Mouse (Mus musculus): ENCODE results near the gene 1700020D05Rik. TPM values are rescaled to one million over a fixed set of nuclear protein-coding genes. Genes with fewer than 3 reads are reported as not detected.
A peak's percentile ranks its signal among the peaks of the same experiment; 100 is the strongest.
"Not testable (repeated sequence)": the region's sequence is repeated elsewhere in the genome, so short reads cannot be mapped to it uniquely, and the experiment has no call there.

Gene 1700020D05Rik
- polyA plus RNA-seq, 1 experiment from 2014 or later: not detected

DNA sequence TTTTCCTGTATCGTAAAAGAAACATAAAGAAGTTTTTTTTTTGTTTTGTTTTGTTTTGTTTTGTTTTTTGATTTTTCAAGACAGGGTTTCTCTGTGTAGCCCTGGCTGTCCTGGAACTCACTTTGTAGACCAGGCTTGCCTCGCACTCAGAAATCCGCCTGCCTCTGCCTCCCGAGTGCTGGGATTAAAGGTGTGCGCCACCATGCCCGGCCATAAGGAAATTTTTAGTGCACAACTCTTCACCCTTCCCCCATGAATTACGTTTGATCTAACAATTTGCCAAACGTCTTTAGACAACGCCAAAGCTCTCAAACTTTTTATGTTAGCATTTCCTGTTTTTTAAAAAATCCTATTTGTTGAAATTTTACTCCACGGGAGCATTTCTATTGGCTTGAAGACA, 13.9 kb downstream of the 1700020D05Rik start:
- DNase-seq (ENCODE audit: low spot score); H3K9ac ChIP-seq (ENCODE audit: low read length); ATAC-seq; H3K9me3 ChIP-seq (replicated peaks; ENCODE audit: control insufficient read depth, low read length); H3K27me3 ChIP-seq (replicated peaks; ENCODE audit: control insufficient read depth, insufficient read depth, low read length): not testable (repeated sequence)
- Histone ChIP-seq H3K4me2 (ENCODE audit: low read length) (peak overlapping the region; percentile 80), H3K4me3 (ENCODE audit: low read depth, low read length) (peak overlapping the region; percentile 100), H3K36me3 (ENCODE audit: control insufficient read depth, insufficient read depth, low read length) (peaks cover 45% of the 10 kb centered on the region), H3K27ac (ENCODE audit: low read depth, low read length) (peak overlapping the region; percentile 99; the same call in 1 of the 2 replicates), H3K4me1 (ENCODE audit: control insufficient read depth, insufficient read depth, low read length) (peaks cover 14% of the 10 kb centered on the region)
- WGBS: 52% methylated on average over 10 of the region's 10 CpGs

DNA sequence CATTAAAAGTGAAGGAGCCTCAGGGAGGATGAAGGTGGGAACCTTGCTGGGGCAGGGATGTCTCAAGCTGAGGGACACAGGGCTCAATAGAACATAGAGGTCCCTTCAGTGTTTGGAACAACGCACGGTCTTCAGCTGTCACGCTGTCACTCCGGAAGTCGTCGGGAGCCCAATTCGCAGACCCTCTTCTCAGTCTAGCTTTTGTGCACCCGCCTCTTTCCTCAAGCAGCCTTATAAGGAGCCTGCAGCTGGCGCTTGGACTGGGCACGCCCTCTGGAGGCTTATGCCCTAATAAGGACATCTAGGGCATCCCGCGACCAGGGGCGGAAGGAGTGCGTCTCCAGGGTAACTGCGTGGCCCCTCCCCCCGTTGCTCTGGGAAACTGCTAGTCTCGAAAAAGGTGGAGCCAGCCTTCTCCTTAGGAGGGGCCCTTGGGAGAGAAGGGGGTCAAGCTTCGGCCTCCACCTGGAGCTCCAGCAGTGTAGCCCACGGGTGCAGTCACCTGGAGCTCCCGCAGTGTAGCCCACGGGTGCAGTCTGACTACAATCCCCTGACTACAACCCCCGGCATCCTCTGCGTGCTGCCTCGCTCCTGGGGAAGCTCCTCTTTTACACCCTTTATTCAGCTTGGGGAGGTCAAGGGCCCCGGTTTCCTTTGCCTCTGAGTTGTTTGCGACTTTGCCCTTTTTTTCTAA, 14.6 kb downstream of the 1700020D05Rik start:
- Histone ChIP-seq H3K36me3 (ENCODE audit: control insufficient read depth, insufficient read depth, low read length) (peaks cover 45% of the 10 kb centered on the region), H3K9ac (ENCODE audit: low read length) (peak overlapping the region; percentile 70), H3K4me3 (ENCODE audit: low read depth, low read length) (peak overlapping the region; percentile 49), H3K27ac (ENCODE audit: low read depth, low read length) (peak overlapping the region; percentile 97), H3K9me3 (replicated peaks; ENCODE audit: control insufficient read depth, low read length) (no peaks in the 10 kb centered on the region), H3K4me1 (ENCODE audit: control insufficient read depth, insufficient read depth, low read length) (peaks cover 14% of the 10 kb centered on the region), H3K27me3 (replicated peaks; ENCODE audit: control insufficient read depth, insufficient read depth, low read length) (no peaks in the 10 kb centered on the region), H3K4me2 (ENCODE audit: low read length) (peak overlapping the region; percentile 80)
- WGBS: under 1% methylated on average over 26 of the region's 26 CpGs
- ATAC-seq (peak; percentile 75), DNase-seq (ENCODE audit: low spot score) (peak; percentile 97)

DNA sequence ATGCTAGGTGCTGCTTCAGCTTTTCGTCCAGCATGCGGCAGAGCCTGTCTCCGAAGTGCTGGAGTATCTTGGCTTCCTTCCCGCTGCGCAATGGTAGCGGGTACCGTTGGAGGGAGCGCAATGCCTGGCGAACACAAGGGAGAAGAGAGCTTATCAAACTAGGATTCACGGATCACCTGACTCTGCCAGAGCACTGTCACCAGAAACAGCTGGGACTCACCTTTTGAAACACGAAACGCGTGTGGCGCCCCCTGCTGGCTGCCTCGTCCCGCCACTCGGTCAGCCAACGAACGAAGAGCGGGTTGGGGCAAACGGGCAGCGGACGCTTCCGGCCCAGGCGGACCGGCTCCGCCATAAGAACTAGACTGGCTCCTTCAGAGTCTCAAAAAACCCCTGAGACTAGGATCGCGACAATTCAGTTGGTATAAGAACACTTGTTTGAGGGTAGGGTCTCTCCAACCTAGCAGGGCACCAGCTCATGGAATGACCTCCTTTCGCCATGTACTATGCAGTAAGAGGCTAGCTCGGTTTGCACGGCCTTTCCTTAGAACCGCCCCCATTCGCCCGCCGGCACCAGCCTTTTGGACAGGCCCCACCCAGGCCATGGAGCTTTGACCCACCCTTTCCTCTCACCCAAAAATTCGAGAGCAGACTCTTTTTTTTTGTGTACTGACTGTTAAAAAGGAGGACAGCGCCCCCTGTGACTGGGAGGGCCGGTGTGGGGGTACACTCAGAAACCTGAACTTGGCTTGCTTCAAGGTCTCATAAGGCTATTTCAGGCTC, 15.6 kb downstream of the 1700020D05Rik start, which contains the start of gene Mus81:
TSS of gene Mus81 (minus strand) at position 635 of the 783 bp plus-strand sequence.
- H3K4me1 ChIP-seq (ENCODE audit: control insufficient read depth, insufficient read depth, low read length): peaks cover 14% of the 10 kb centered on the region
- peak within 1 kb of the TSS; percentile 80 for H3K4me2 ChIP-seq (ENCODE audit: low read length)
- under 1% methylated on average over 39 of the region's 39 CpGs for WGBS
- H3K27me3 ChIP-seq (replicated peaks; ENCODE audit: control insufficient read depth, insufficient read depth, low read length): no peaks in the 10 kb centered on the region
- ATAC-seq: peak; percentile 55
- peak; percentile 96 for DNase-seq (ENCODE audit: low spot score)
- H3K9me3 ChIP-seq (replicated peaks; ENCODE audit: control insufficient read depth, low read length): no peaks in the 10 kb centered on the region
- H3K36me3 ChIP-seq (ENCODE audit: control insufficient read depth, insufficient read depth, low read length): peaks cover 45% of the 10 kb centered on the region
- peak within 1 kb of the TSS; percentile 49 for H3K4me3 ChIP-seq (ENCODE audit: low read depth, low read length)
- peak within 1 kb of the TSS; percentile 70 for H3K9ac ChIP-seq (ENCODE audit: low read length)
- peak within 1 kb of the TSS; percentile 97 for H3K27ac ChIP-seq (ENCODE audit: low read depth, low read length)

DNA sequence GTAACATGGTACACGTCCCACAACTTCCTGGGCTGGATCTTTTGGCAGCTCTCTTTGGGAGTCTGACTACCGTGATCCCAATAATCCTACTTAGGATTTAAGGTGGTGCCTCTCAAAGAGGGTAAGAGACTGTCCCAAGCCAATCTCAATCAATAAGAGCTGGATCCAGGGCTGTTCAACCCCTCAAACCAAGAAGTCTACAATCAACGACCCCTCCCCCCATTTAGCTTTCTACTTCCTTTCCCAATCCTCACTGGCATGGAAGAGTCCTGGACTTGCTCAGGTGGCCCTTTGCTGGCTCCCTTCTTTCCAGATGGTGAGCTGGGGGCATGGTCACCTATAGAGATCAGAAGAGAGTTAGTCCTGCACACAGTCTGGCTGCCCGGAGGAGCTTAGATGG, 16.8 kb downstream of the 1700020D05Rik start:
- no peaks in the 10 kb centered on the region for H3K27me3 ChIP-seq (replicated peaks; ENCODE audit: control insufficient read depth, insufficient read depth, low read length)
- WGBS: 97% methylated on average over 4 of the region's 4 CpGs
- H3K4me3 ChIP-seq (ENCODE audit: low read depth, low read length): no peak overlapping the region
- no peak for ATAC-seq
- H3K4me2 ChIP-seq (ENCODE audit: low read length): no peak overlapping the region
- no peak for DNase-seq (ENCODE audit: low spot score)
- no peaks in the 10 kb centered on the region for H3K9me3 ChIP-seq (replicated peaks; ENCODE audit: control insufficient read depth, low read length)
- peaks cover 47% of the 10 kb centered on the region for H3K36me3 ChIP-seq (ENCODE audit: control insufficient read depth, insufficient read depth, low read length)
- no peak overlapping the region for H3K27ac ChIP-seq (ENCODE audit: low read depth, low read length)
- peaks cover 7% of the 10 kb centered on the region for H3K4me1 ChIP-seq (ENCODE audit: control insufficient read depth, insufficient read depth, low read length)
- no peak overlapping the region for H3K9ac ChIP-seq (ENCODE audit: low read length)

DNA sequence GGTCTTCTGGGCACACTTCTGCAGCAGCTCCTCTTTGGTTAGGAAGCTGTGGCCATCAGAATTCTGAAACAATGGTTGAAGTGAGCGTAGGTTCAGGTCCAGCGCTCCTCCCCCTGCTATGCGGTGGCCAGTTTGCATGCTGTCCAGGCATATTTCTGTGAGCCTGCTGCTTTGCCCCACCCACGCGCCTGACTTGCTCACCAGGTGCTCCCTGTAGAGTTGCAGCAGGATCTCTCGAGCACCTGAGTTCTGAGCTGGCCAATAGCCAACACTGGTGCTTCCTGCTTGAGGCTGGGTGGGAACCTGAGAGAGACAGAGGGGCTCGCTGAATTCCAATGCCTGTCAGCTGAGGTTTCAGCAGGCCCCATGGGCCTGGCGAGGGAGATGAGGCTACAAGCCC, 17.3 kb downstream of the 1700020D05Rik start:
- Histone ChIP-seq H3K4me2 (ENCODE audit: low read length) (no peak overlapping the region), H3K4me3 (ENCODE audit: low read depth, low read length) (no peak overlapping the region), H3K4me1 (ENCODE audit: control insufficient read depth, insufficient read depth, low read length) (peaks cover 6% of the 10 kb centered on the region), H3K27ac (ENCODE audit: low read depth, low read length) (no peak overlapping the region), H3K27me3 (replicated peaks; ENCODE audit: control insufficient read depth, insufficient read depth, low read length) (no peaks in the 10 kb centered on the region), H3K9me3 (replicated peaks; ENCODE audit: control insufficient read depth, low read length) (no peaks in the 10 kb centered on the region), H3K9ac (ENCODE audit: low read length) (no peak overlapping the region), H3K36me3 (ENCODE audit: control insufficient read depth, insufficient read depth, low read length) (peaks cover 52% of the 10 kb centered on the region)
- DNase-seq (ENCODE audit: low spot score) (no peak), ATAC-seq (no peak)
- 84% methylated on average over 8 of the region's 8 CpGs for WGBS

DNA sequence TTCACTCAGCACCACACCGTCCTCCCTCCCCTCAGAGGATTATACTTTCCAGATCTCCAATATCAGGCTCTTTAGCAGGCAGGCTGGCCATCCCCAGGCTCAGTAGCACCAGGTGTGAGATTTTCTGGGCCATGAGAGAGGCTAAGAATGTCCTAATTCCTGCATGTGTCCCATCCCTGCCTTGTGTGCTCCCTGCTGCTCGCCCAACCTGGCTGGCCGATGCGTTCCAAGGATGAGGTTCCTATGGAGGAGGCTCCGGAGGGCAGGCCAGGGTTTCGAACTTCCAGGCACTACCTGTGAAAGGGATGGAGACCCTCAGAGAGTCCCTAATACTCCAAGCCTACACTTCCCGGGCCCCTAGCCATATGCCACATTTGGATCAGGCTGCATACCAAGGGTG, 17.8 kb downstream of the 1700020D05Rik start:
- ATAC-seq (no peak), DNase-seq (ENCODE audit: low spot score) (no peak)
- Histone ChIP-seq H3K4me2 (ENCODE audit: low read length) (no peak overlapping the region), H3K4me1 (ENCODE audit: control insufficient read depth, insufficient read depth, low read length) (peaks cover 6% of the 10 kb centered on the region), H3K27ac (ENCODE audit: low read depth, low read length) (no peak overlapping the region), H3K4me3 (ENCODE audit: low read depth, low read length) (no peak overlapping the region), H3K9ac (ENCODE audit: low read length) (no peak overlapping the region), H3K36me3 (ENCODE audit: control insufficient read depth, insufficient read depth, low read length) (peaks cover 56% of the 10 kb centered on the region), H3K9me3 (replicated peaks; ENCODE audit: control insufficient read depth, low read length) (no peaks in the 10 kb centered on the region), H3K27me3 (replicated peaks; ENCODE audit: control insufficient read depth, insufficient read depth, low read length) (no peaks in the 10 kb centered on the region)
- 93% methylated on average over 7 of the region's 7 CpGs for WGBS

DNA sequence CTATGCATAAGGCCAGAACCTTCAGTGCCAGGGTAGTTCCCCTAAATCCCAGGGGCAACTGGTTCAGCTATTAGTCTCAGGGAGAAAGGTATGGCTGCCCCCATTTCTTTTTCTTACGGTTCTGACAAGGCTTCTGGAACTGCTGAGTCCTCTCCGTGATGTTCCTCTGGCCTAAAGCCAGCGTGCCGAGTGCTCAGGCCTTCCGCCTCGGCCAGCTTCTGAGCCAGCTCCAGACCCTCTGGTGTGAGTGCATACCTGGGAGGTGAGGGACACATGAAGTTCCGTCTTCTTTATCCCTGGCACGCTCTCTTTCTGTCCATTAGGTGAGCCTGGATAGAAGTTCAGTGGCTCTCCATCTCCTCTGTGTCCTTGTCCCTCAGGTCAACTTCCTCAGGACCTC, 18.2 kb downstream of the 1700020D05Rik start:
- no peak for DNase-seq (ENCODE audit: low spot score)
- Histone ChIP-seq H3K27ac (ENCODE audit: low read depth, low read length) (no peak overlapping the region), H3K4me3 (ENCODE audit: low read depth, low read length) (no peak overlapping the region), H3K9ac (ENCODE audit: low read length) (no peak overlapping the region), H3K4me1 (ENCODE audit: control insufficient read depth, insufficient read depth, low read length) (peaks cover 6% of the 10 kb centered on the region), H3K4me2 (ENCODE audit: low read length) (no peak overlapping the region), H3K9me3 (replicated peaks; ENCODE audit: control insufficient read depth, low read length) (no peaks in the 10 kb centered on the region), H3K36me3 (ENCODE audit: control insufficient read depth, insufficient read depth, low read length) (peaks cover 59% of the 10 kb centered on the region), H3K27me3 (replicated peaks; ENCODE audit: control insufficient read depth, insufficient read depth, low read length) (no peaks in the 10 kb centered on the region)
- ATAC-seq: no peak
- 92% methylated on average over 8 of the region's 8 CpGs for WGBS

DNA sequence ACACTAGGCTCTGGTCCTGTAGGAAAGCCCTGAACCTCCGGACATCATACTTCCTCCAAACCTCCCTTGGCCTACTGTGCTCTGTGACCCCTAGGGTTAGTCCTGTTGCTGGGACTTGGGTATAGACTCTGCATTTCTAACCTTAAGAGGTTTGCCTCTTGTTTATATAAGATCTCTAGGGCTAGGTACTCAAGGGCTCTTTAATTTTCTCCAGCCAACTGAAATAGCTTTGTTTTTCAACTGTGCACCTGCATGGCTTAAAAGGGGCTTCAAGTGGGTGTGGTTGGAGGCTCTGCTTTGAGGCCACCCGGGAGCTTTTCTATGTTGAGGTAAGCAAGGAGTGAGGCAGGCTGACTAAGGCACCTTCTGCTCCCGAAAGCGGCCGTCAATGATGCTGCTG, 19.1 kb downstream of the 1700020D05Rik start:
- H3K4me3 ChIP-seq (ENCODE audit: low read depth, low read length): no peak overlapping the region
- ATAC-seq (no peak), DNase-seq (ENCODE audit: low spot score) (no peak)
- H3K27ac ChIP-seq (ENCODE audit: low read depth, low read length): no peak overlapping the region
- no peak overlapping the region for H3K4me2 ChIP-seq (ENCODE audit: low read length)
- peaks cover 64% of the 10 kb centered on the region for H3K36me3 ChIP-seq (ENCODE audit: control insufficient read depth, insufficient read depth, low read length)
- 90% methylated on average over 5 of the region's 5 CpGs for WGBS
- no peaks in the 10 kb centered on the region for H3K27me3 ChIP-seq (replicated peaks; ENCODE audit: control insufficient read depth, insufficient read depth, low read length)
- no peak overlapping the region for H3K9ac ChIP-seq (ENCODE audit: low read length)
- peaks cover 6% of the 10 kb centered on the region for H3K4me1 ChIP-seq (ENCODE audit: control insufficient read depth, insufficient read depth, low read length)
- no peaks in the 10 kb centered on the region for H3K9me3 ChIP-seq (replicated peaks; ENCODE audit: control insufficient read depth, low read length)

Data from forebrain, embryonic 14.5 days (tissue).